Mouse (Mus musculus): ENCODE measurements at regions not wholly inside any gene's neighbourhood (a gene's known extent, or its start where the extent isn't known, plus 50 kb on each side); places are given as distances from the start of the nearest gene placed in this dataset.
A peak's percentile ranks its signal among the peaks of the same experiment; 100 is the strongest.
"Not testable (repeated sequence)": the region's sequence is repeated elsewhere in the genome, so short reads cannot be mapped to it uniquely, and the experiment has no call there.

GRCm38 (mm10) chr19:8496561-8496960, 91.7 kb upstream of the Slc22a30 start:
- H3K4me1 ChIP-seq (ENCODE audit: control insufficient read depth, insufficient read depth, insufficient read length, low read length); H3K4me3 ChIP-seq (ENCODE audit: low read depth, low read length); H3K27ac ChIP-seq (ENCODE audit: insufficient read depth, low read depth, low read length); H3K36me3 ChIP-seq (ENCODE audit: control insufficient read depth, insufficient read depth, low read length); H3K27me3 ChIP-seq (ENCODE audit: control insufficient read depth, insufficient read depth, low read length): not testable (repeated sequence)
- WGBS: 86% methylated on average over 3 of the region's 3 CpGs

DNA sequence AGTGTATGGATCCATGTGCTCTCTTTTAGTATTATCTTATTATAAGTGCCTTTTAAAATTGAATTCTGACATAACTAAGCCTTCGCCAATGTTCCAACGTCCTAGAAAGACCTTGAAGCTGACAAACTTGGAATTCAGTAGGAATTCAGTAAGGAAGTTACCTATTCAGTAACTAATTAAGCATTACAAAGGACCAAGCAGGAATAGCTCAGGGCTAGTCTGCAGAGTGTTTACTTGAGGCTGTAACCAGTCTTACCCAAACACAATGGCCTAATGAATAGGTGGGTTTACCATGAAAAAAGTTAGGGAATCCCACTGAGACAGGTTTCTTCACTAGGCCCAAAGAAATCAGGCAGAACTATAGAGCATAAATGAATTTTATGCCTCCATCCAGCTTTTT, 92.6 kb upstream of the Slc22a30 start:
- not testable (repeated sequence) for H3K27ac ChIP-seq (ENCODE audit: insufficient read depth, low read depth, low read length); H3K36me3 ChIP-seq (ENCODE audit: control insufficient read depth, insufficient read depth, low read length); H3K4me3 ChIP-seq (ENCODE audit: low read depth, low read length); H3K4me1 ChIP-seq (ENCODE audit: control insufficient read depth, insufficient read depth, insufficient read length, low read length); H3K27me3 ChIP-seq (ENCODE audit: control insufficient read depth, insufficient read depth, low read length)
- WGBS: 87% methylated on average over 2 of the region's 2 CpGs

DNA sequence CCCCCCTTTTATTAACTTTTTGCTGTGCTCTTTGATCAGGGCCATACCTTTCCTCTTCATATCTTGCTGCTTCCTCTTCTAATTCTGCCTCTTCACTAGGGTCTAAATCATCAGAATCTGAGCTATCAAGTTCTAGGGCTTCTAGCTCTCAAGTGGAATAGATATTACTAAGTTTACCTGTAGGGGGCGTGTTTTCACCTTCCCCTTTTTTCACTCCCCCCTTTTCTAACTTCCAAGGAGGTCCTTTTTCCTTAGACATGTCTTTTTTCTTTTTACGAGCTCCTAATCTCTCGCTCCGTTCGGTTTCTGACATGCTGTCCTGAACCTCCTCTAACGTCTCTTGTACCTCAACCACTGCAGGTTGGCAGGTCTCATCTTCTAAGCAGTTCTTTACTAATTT, 73.3 kb upstream of the Slc22a8 start:
- not testable (repeated sequence) for H3K36me3 ChIP-seq (ENCODE audit: control insufficient read depth, insufficient read depth, low read length); H3K4me3 ChIP-seq (ENCODE audit: low read depth, low read length); H3K4me1 ChIP-seq (ENCODE audit: control insufficient read depth, insufficient read depth, insufficient read length, low read length); H3K27me3 ChIP-seq (ENCODE audit: control insufficient read depth, insufficient read depth, low read length)
- WGBS: 24% methylated on average over 6 of the region's 6 CpGs
- H3K27ac ChIP-seq (ENCODE audit: insufficient read depth, low read depth, low read length): peak overlapping the region; percentile 69

DNA sequence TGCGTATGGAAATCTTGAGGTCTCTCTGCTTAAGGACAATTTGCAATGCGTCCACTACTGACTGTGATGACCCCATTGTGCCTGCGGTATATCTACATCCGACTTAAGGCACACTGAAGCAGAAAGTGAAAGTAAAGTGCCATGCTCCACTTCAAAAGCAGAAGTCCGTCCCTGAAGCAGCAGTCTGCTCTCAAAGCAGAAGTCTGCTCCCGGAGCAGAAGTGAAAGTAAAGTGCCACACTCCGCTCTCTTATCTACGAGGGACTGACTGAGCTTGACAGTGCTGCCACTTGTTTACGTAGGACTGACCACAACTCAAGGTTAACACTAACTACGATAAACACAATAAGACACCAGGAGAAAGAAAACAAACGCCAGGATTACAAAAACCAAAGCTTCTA, 72.8 kb upstream of the Slc22a8 start:
- no peaks in the 10 kb centered on the region for H3K27me3 ChIP-seq (ENCODE audit: control insufficient read depth, insufficient read depth, low read length)
- no peaks in the 10 kb centered on the region for H3K36me3 ChIP-seq (ENCODE audit: control insufficient read depth, insufficient read depth, low read length)
- peak overlapping the region; percentile 69 for H3K27ac ChIP-seq (ENCODE audit: insufficient read depth, low read depth, low read length)
- peak overlapping the region; percentile 43 for H3K4me3 ChIP-seq (ENCODE audit: low read depth, low read length)
- 9% methylated on average over 11 of the region's 11 CpGs for WGBS
- TF ChIP-seq CTCF (IDR thresholded peaks at IDR 0.05; ENCODE audit: extremely low read depth, insufficient read length, insufficient replicate concordance, low read depth, low read length) (no peak), POLR2A (IDR thresholded peaks at IDR 0.05; ENCODE audit: low read depth, low read length) (no peak)
- H3K4me1 ChIP-seq (ENCODE audit: control insufficient read depth, insufficient read depth, insufficient read length, low read length): no peaks in the 10 kb centered on the region

DNA sequence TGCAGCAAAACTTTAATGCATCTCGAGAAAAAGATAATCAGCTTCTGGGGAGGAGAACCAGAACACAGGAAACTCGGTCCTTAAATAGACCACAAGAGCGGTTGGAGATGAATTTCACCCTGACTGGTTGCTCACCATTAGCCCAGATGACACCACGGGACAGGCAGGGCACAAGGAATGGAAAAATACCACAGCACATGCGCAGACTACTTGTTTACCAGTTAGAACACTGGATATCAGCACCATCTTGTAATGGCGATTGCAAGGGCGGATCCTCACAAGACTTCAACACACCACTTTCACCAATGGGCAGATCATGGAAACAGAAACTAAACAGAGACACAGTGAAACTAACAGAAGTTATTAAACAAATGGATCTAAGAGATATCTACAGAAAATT, 72.1 kb upstream of the Slc22a8 start:
- not testable (repeated sequence) for H3K27ac ChIP-seq (ENCODE audit: insufficient read depth, low read depth, low read length)

DNA sequence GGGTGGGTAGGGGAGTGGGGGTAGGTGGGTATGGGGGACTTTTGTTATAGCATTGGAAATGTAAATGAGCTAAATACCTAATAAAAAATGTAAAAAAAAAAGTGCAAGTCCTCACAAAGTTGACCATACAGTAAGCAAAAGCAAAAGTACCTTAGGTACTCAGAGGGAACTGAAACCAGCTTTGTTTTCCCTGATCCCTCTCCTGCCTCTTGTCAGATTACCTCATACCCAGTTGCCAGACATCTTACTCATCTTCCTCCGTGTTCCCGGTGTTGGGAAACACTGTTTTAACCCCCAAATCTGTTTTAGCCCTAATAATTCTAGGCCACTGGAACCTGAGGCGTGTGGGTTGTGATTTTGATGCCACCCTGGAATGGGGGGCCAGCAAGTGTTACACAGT, 56.5 kb upstream of the Slc22a8 start:
- TF ChIP-seq CTCF (IDR thresholded peaks at IDR 0.05; ENCODE audit: extremely low read depth, insufficient read length, insufficient replicate concordance, low read depth, low read length): no peak
- TF ChIP-seq POLR2A (IDR thresholded peaks at IDR 0.05; ENCODE audit: low read depth, low read length): no peak
- WGBS: 64% methylated on average over 3 of the region's 3 CpGs

More for the DNA sequence above, 72.1 kb upstream of the Slc22a8 start:
- not testable (repeated sequence) for H3K4me1 ChIP-seq (ENCODE audit: control insufficient read depth, insufficient read depth, insufficient read length, low read length); H3K27me3 ChIP-seq (ENCODE audit: control insufficient read depth, insufficient read depth, low read length); H3K36me3 ChIP-seq (ENCODE audit: control insufficient read depth, insufficient read depth, low read length)
- H3K4me3 ChIP-seq (ENCODE audit: low read depth, low read length): peak overlapping the region; percentile 43; the same call in 1 of the 2 replicates
- WGBS: 61% methylated on average over 7 of the region's 7 CpGs

DNA sequence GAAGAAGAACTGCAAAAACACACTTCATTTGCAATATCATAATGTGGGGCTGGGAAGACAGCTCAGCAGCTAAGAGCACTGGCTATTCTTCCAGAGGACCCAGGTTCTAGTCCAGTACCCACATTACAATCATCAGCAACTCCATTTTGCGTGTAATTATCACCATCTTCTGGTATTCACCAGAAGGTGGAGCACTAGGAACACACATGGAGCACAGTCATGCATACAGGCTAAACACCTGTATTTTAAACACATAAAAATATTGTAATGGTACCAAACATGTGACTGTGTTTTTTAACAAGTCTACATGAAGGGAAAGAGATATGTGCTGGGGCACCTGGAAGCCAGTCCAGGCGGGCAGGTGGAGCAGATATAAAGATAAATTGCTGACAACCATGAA, 55.0 kb upstream of the Slc22a8 start:
- 40% methylated on average over 2 of the region's 2 CpGs for WGBS
- TF ChIP-seq CTCF (IDR thresholded peaks at IDR 0.05; ENCODE audit: extremely low read depth, insufficient read length, insufficient replicate concordance, low read depth, low read length) (no peak), POLR2A (IDR thresholded peaks at IDR 0.05; ENCODE audit: low read depth, low read length) (no peak)
- Histone ChIP-seq H3K27me3 (ENCODE audit: control insufficient read depth, insufficient read depth, low read length) (no peaks in the 10 kb centered on the region), H3K36me3 (ENCODE audit: control insufficient read depth, insufficient read depth, low read length) (no peaks in the 10 kb centered on the region), H3K4me3 (ENCODE audit: low read depth, low read length) (no peak overlapping the region), H3K4me1 (ENCODE audit: control insufficient read depth, insufficient read depth, insufficient read length, low read length) (no peaks in the 10 kb centered on the region), H3K27ac (ENCODE audit: insufficient read depth, low read depth, low read length) (no peak overlapping the region)

More for the DNA sequence above, 56.5 kb upstream of the Slc22a8 start:
- Histone ChIP-seq H3K27me3 (ENCODE audit: control insufficient read depth, insufficient read depth, low read length) (no peaks in the 10 kb centered on the region), H3K4me1 (ENCODE audit: control insufficient read depth, insufficient read depth, insufficient read length, low read length) (no peaks in the 10 kb centered on the region), H3K4me3 (ENCODE audit: low read depth, low read length) (no peak overlapping the region), H3K27ac (ENCODE audit: insufficient read depth, low read depth, low read length) (no peak overlapping the region), H3K36me3 (ENCODE audit: control insufficient read depth, insufficient read depth, low read length) (no peaks in the 10 kb centered on the region)

All from small intestine, adult 2 months (tissue).